Mouse (Mus musculus) spleen, adult 2 months (tissue): ENCODE results near the gene Srrm1.

Source experiments
- CTCF ChIP-seq: fragments of 200-500 bp; IDR thresholded peaks from 2 replicates; pipeline ENCODE4 v1.5.1; 2011; ENCODE audit warnings: mild to moderate bottlenecking, inconsistent platforms; ENCODE audit not compliant: insufficient read depth, insufficient read length, insufficient replicate concordance; ENCODE audit errors: extremely low read depth
- POLR2A ChIP-seq: fragments of 200-500 bp; IDR thresholded peaks from 2 replicates; pipeline ENCODE4 v1.6.1; 2011; ENCODE audit warnings: low read depth, low read length, inconsistent platforms

- TF ChIP-seq CTCF (no peak), POLR2A (no peak)
These were observed 69.2 kb downstream of the Srrm1 start for GRCm38 (mm10) chr4:135283875-135284274.
